Mouse (Mus musculus) stomach, postnatal 0 days (tissue): Measurements from ENCODE around the gene Bsn.

Experiments
- CTCF ChIP-seq: IDR thresholded peaks from 2 replicates; pipeline ENCODE4 v1.5.1; 2016; ENCODE audit warnings: antibody characterized with exemption, low read depth, mild to moderate bottlenecking, moderate library complexity
- EP300 ChIP-seq: optimal IDR thresholded peaks from 2 replicates; pipeline ENCODE3; 2016; ENCODE audit warnings: antibody characterized with exemption

- no peak for TF ChIP-seq CTCF
- no peak for TF ChIP-seq EP300
Measured at GRCm38 (mm10) chr9:108082988-108083431, 107.2 kb downstream of the Bsn start, which contains the start of gene Rnf123.
